Mouse (Mus musculus) cortical plate, adult 2 months (tissue): ENCODE measurements around the gene Alkbh3.

Experiments
- CTCF ChIP-seq: fragments of 200-500 bp; IDR thresholded peaks from 2 replicates; pipeline ENCODE4 v1.5.1; 2011; ENCODE audit warnings: mild to moderate bottlenecking, control low read depth, low read length; ENCODE audit not compliant: insufficient read depth; ENCODE audit errors: extremely low read depth
- POLR2A ChIP-seq: fragments of 200-500 bp; IDR thresholded peaks from 2 replicates; pipeline ENCODE4 v1.6.1; 2011; ENCODE audit warnings: mild to moderate bottlenecking, low read length, control low read depth; ENCODE audit not compliant: insufficient read depth; ENCODE audit errors: extremely low read depth

DNA sequence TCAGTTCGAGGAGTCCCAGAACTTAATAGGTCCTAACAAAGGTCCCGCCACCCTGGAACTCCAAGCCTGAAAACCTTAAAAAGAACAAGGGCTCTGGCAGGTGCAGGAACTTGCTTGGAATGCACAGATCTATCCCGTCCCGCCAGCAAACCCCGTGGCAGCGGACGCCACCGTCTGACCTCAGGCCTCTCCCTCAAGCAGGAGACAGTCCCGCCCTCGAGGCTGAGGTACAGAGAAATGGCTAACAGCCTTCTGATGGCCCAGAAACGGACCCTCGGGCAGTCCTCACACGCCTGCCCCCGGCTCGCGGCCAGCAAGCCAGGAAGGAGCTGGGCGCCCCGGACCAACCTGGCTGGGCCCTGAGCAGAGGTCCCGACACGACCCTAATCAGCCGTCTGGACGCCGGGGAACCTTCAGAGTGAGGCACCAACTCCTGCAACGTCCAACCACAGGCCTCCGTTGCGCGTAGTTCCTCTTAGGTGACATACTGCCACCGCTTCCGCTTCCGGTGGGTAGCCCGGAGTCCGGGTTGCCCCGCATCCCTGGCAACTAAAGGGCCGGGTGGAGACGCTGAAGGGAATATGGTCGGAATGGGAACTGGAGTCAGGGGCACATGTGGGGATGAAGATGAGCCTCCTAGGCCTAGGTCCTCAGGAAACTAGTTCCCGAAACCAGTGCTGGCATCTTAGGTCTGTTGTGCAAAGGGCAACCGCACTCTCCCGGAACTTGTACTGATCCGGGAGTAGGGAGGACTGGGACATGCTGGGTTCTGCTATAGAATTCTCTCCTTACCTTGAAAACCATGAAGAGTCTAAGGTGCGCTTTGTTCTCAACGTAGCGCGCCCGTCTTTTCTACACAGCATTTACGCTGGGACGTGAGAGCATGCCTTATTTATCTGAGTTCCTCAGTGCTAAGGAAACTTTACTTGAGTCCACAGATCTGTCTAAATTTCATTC is at the start of gene Alkbh3:
- TF ChIP-seq CTCF: no peak
- peak; percentile 72 for TF ChIP-seq POLR2A
